Mouse (Mus musculus): Measurements from ENCODE around the gene Gmip. TPM values are rescaled to one million over a fixed set of nuclear protein-coding genes. Genes with fewer than 3 reads are reported as not detected.

The Gmip gene
- total and polyA plus RNA-seq, 3 experiments = 25.4 to 81.8 (median 48.1) TPM

GRCm38 (mm10) chr8:69796721-69797345 lies 11.6 kb upstream of the Gmip start:
- no peak for DNase-seq (ENCODE audit: extremely low read depth)
- peaks cover 83 to 91% of the 10 kb centered on the region in 2 experiments for H3K36me3 ChIP-seq (replicated peaks in 1 of 2; ENCODE audit: control insufficient read depth in 1 of 2, insufficient read depth in 1 of 2, low read length in 1 of 2)
- dilution Hi-C loops (cut with MboI; ENCODE audit: extremely low pct_ligation_motif_present, extremely low pct_unique_long_range_greater_than_20kb, low sequenced_read_pairs) (no loop called here), in situ Hi-C loops (cut with MboI; ENCODE audit: low pct_ligation_motif_present, low pct_unique_long_range_greater_than_20kb, low sequenced_read_pairs) (no loop called here)
- peaks cover 5 to 18% of the 10 kb centered on the region in 2 experiments for H3K4me1 ChIP-seq (ENCODE audit: control insufficient read depth in 1 of 2, insufficient read depth in 2 of 2)
- H3K27ac ChIP-seq (ENCODE audit: insufficient read depth, low read depth) = no peak overlapping the region
- no peak overlapping the region for H3K4me2 ChIP-seq (ENCODE audit: insufficient read depth, low read depth, poor library complexity, severe bottlenecking)
- H3K9ac ChIP-seq (ENCODE audit: insufficient read depth, low read depth) = no peak overlapping the region
- H3K9me3 ChIP-seq (replicated peaks; ENCODE audit: low read length) = no peaks in the 10 kb centered on the region
- no peak overlapping the region for H3K4me3 ChIP-seq (replicated peaks in 1 of 3; ENCODE audit: low read depth in 2 of 3, low read length in 2 of 3, poor library complexity in 1 of 3)
- TF ChIP-seq USF1 (IDR thresholded peaks at IDR 0.05; ENCODE audit: low read depth, low read length) (no peak), ZMIZ1 (IDR thresholded peaks at IDR 0.05; ENCODE audit: low read depth, low read length) (no peak), JUN (IDR thresholded peaks at IDR 0.05; ENCODE audit: insufficient read depth, low read depth, low read length) (no peak), CHD2 (IDR thresholded peaks at IDR 0.05; ENCODE audit: low read length) (no peak), TCF12 (IDR thresholded peaks at IDR 0.05; ENCODE audit: low read depth, low read length) (no peak), CTCF (conservative IDR thresholded peaks at IDR 0.05 in 1 of 2, IDR thresholded peaks at IDR 0.05 in 1 of 2; ENCODE audit: low read depth in 2 of 2, low read length in 2 of 2) (no peak), GABPA (IDR thresholded peaks at IDR 0.05; ENCODE audit: insufficient replicate concordance, low read depth, low read length) (no peak), SMC3 (IDR thresholded peaks at IDR 0.05; ENCODE audit: low read depth, low read length) (no peak), MYC (IDR thresholded peaks at IDR 0.05; ENCODE audit: low read depth, low read length) (no peak), KAT2A (IDR thresholded peaks at IDR 0.05; ENCODE audit: insufficient replicate concordance, low read length) (no peak), USF2 (conservative IDR thresholded peaks at IDR 0.05; ENCODE audit: low read depth, low read length) (no peak), ZNF384 (IDR thresholded peaks at IDR 0.05; ENCODE audit: low read depth, low read length) (no peak), NELFE (IDR thresholded peaks at IDR 0.05; ENCODE audit: low read depth, low read length) (no peak), PAX5 (IDR thresholded peaks at IDR 0.05; ENCODE audit: low read length) (no peak)
- H3K79me2 ChIP-seq (replicated peaks; ENCODE audit: control insufficient read depth, extremely low read depth, insufficient read depth, poor library complexity, severe bottlenecking) = peaks cover 22% of the 10 kb centered on the region
- no peaks in the 10 kb centered on the region for H3K27me3 ChIP-seq (replicated peaks)

- dilution Hi-C loops (cut with MboI; ENCODE audit: extremely low pct_ligation_motif_present, extremely low pct_unique_long_range_greater_than_20kb, low sequenced_read_pairs) = no loop called here
- H3K9ac ChIP-seq (ENCODE audit: insufficient read depth, low read depth) = no peak overlapping the region
- no peak overlapping the region for H3K27ac ChIP-seq (ENCODE audit: insufficient read depth, low read depth)
- no peak for DNase-seq (ENCODE audit: extremely low read depth)
- in situ Hi-C loops (cut with MboI; ENCODE audit: low pct_ligation_motif_present, low pct_unique_long_range_greater_than_20kb, low sequenced_read_pairs) = no loop called here
- no peak overlapping the region for H3K4me2 ChIP-seq (ENCODE audit: insufficient read depth, low read depth, poor library complexity, severe bottlenecking)
- peaks cover 91 to 98% of the 10 kb centered on the region in 2 experiments for H3K36me3 ChIP-seq (replicated peaks in 1 of 2; ENCODE audit: control insufficient read depth in 1 of 2, insufficient read depth in 1 of 2, low read length in 1 of 2)
- peaks cover 3 to 14% of the 10 kb centered on the region in 2 experiments for H3K4me1 ChIP-seq (ENCODE audit: control insufficient read depth in 1 of 2, insufficient read depth in 2 of 2)
- no peaks in the 10 kb centered on the region for H3K27me3 ChIP-seq (replicated peaks)
- H3K4me3 ChIP-seq (replicated peaks in 1 of 3; ENCODE audit: low read depth in 2 of 3, low read length in 2 of 3, poor library complexity in 1 of 3) = no peak overlapping the region
- TF ChIP-seq UBTF (IDR thresholded peaks at IDR 0.05; ENCODE audit: low read depth, low read length) (no peak), NRF1 (IDR thresholded peaks at IDR 0.05; ENCODE audit: low read depth, low read length) (no peak), RCOR1 (conservative IDR thresholded peaks at IDR 0.05; ENCODE audit: low read depth, low read length) (no peak), POLR2AphosphoS2 (IDR thresholded peaks at IDR 0.05; ENCODE audit: low read depth, low read length) (no peak), JUN (IDR thresholded peaks at IDR 0.05; ENCODE audit: insufficient read depth, low read depth, low read length) (no peak), HCFC1 (IDR thresholded peaks at IDR 0.05; ENCODE audit: low read depth, low read length) (no peak), TBP (conservative IDR thresholded peaks at IDR 0.05; ENCODE audit: low read depth, low read length) (no peak), JUND (conservative IDR thresholded peaks at IDR 0.05; ENCODE audit: low read depth, low read length) (no peak), POLR2A (IDR thresholded peaks at IDR 0.05; ENCODE audit: low read depth, low read length) (no peak), EP300 (IDR thresholded peaks at IDR 0.05; ENCODE audit: low read length) (no peak), SMC3 (IDR thresholded peaks at IDR 0.05; ENCODE audit: low read depth, low read length) (no peak), USF1 (IDR thresholded peaks at IDR 0.05; ENCODE audit: low read depth, low read length) (no peak), ZKSCAN1 (IDR thresholded peaks at IDR 0.05; ENCODE audit: borderline replicate concordance, low read depth, low read length) (no peak), IRF4 (IDR thresholded peaks at IDR 0.05; ENCODE audit: low read depth, low read length) (no peak), NELFE (IDR thresholded peaks at IDR 0.05; ENCODE audit: low read depth, low read length) (no peak), ZNF384 (IDR thresholded peaks at IDR 0.05; ENCODE audit: low read depth, low read length) (no peak), SIN3A (IDR thresholded peaks at IDR 0.05; ENCODE audit: low read length) (no peak)
- no peaks in the 10 kb centered on the region for H3K9me3 ChIP-seq (replicated peaks; ENCODE audit: low read length)
- peaks cover 14% of the 10 kb centered on the region for H3K79me2 ChIP-seq (replicated peaks; ENCODE audit: control insufficient read depth, extremely low read depth, insufficient read depth, poor library complexity, severe bottlenecking)
Measured at GRCm38 (mm10) chr8:69797661-69798060, 10.8 kb upstream of the Gmip start.
